Mouse (Mus musculus): ENCODE results near the gene Rhox10.

- no peak for TF ChIP-seq CTCF (IDR thresholded peaks at IDR 0.05; ENCODE audit: low read depth, low read length)
- no peak for TF ChIP-seq POLR2A (IDR thresholded peaks at IDR 0.05; ENCODE audit: borderline replicate concordance, low read depth, low read length)
Observed at GRCm38 (mm10) chrX:38066175-38066574, at the start of gene Rhox10.

Data from bone marrow macrophage, adult 2 months (primary cell).